Mouse (Mus musculus) cortical plate, adult 2 months (tissue): ENCODE data around the gene Hydin.

Source experiments
- CTCF ChIP-seq: fragments of 200-500 bp; IDR thresholded peaks from 2 replicates; pipeline ENCODE4 v1.5.1; 2011; ENCODE audit warnings: mild to moderate bottlenecking, control low read depth, low read length; ENCODE audit not compliant: insufficient read depth; ENCODE audit errors: extremely low read depth
- POLR2A ChIP-seq: fragments of 200-500 bp; IDR thresholded peaks from 2 replicates; pipeline ENCODE4 v1.6.1; 2011; ENCODE audit warnings: mild to moderate bottlenecking, low read length, control low read depth; ENCODE audit not compliant: insufficient read depth; ENCODE audit errors: extremely low read depth

GRCm38 (mm10) chr8:110491118-110491517, 224.3 kb downstream of the Hydin start:
- TF ChIP-seq CTCF (no peak), POLR2A (no peak)
